Mouse (Mus musculus) cerebellum, adult 9-11 months (tissue): ENCODE results near the gene Ncoa3.
"Not testable (repeated sequence)": the region's sequence is repeated elsewhere in the genome, so short reads cannot be mapped to it uniquely, and the experiment has no call there.

Experiments
- DNase-seq: peaks from one replicate; pipeline ENCODE4 v3.0.0; 2022

Ncoa3 gene

GRCm38 (mm10) chr2:165992270-165993172 is at the start of gene Ncoa3:
Gene Ncoa3, plus strand, starts transcription at chr2:165992636.
- DNase-seq: peak; percentile 88

- DNase-seq: no peak
Observed at GRCm38 (mm10) chr2:165943113-165943512, 49.3 kb upstream of the Ncoa3 start.

GRCm38 (mm10) chr2:165944576-165945351 is 47.7 kb upstream of the Ncoa3 start:
- no peak for DNase-seq

GRCm38 (mm10) chr2:165946046-165946564 is 46.3 kb upstream of the Ncoa3 start:
- DNase-seq: no peak

- DNase-seq: no peak
Observed at GRCm38 (mm10) chr2:165948007-165948406, 44.4 kb upstream of the Ncoa3 start.

- not testable (repeated sequence) for DNase-seq
Observed at GRCm38 (mm10) chr2:165948785-165949184, 43.7 kb upstream of the Ncoa3 start.

GRCm38 (mm10) chr2:165949719-165950118 is 42.7 kb upstream of the Ncoa3 start:
- no peak for DNase-seq

- DNase-seq: no peak
Observed at GRCm38 (mm10) chr2:165951432-165952068, 40.9 kb upstream of the Ncoa3 start.

- DNase-seq: no peak
Observed at GRCm38 (mm10) chr2:165954872-165955271, 37.6 kb upstream of the Ncoa3 start.

GRCm38 (mm10) chr2:165955386-165955785 is 37.0 kb upstream of the Ncoa3 start:
- DNase-seq: no peak

- DNase-seq: no peak
Observed at GRCm38 (mm10) chr2:165956096-165956740, 36.2 kb upstream of the Ncoa3 start.

- no peak for DNase-seq
Observed at GRCm38 (mm10) chr2:165957257-165957828, 35.1 kb upstream of the Ncoa3 start.

GRCm38 (mm10) chr2:165958556-165958955 is 33.9 kb upstream of the Ncoa3 start:
- no peak for DNase-seq

- no peak for DNase-seq
Observed at GRCm38 (mm10) chr2:165960695-165961094, 31.7 kb upstream of the Ncoa3 start.

GRCm38 (mm10) chr2:165962824-165963223 is 29.6 kb upstream of the Ncoa3 start:
- no peak for DNase-seq

- no peak for DNase-seq
Observed at GRCm38 (mm10) chr2:165964121-165964520, 28.3 kb upstream of the Ncoa3 start.

GRCm38 (mm10) chr2:165967076-165967475 is 25.4 kb upstream of the Ncoa3 start:
- DNase-seq: no peak

- DNase-seq: no peak
Observed at GRCm38 (mm10) chr2:165967823-165968555, 24.4 kb upstream of the Ncoa3 start.

GRCm38 (mm10) chr2:165968876-165969275 is 23.6 kb upstream of the Ncoa3 start:
- no peak for DNase-seq

- DNase-seq: no peak
Observed at GRCm38 (mm10) chr2:165969391-165969790, 23.0 kb upstream of the Ncoa3 start.

GRCm38 (mm10) chr2:165969961-165970360 is 22.5 kb upstream of the Ncoa3 start:
- DNase-seq: no peak
